Mouse (Mus musculus) mesoderm, embryonic 11.5 days (tissue): ENCODE data around the gene Dtd2.

Experiments
- DNase-seq: peaks from one replicate; pipeline ENCODE4 v3.0.0-alpha.2; 2012; ENCODE audit warnings: low read depth, low spot score

Dtd2 gene

DNA sequence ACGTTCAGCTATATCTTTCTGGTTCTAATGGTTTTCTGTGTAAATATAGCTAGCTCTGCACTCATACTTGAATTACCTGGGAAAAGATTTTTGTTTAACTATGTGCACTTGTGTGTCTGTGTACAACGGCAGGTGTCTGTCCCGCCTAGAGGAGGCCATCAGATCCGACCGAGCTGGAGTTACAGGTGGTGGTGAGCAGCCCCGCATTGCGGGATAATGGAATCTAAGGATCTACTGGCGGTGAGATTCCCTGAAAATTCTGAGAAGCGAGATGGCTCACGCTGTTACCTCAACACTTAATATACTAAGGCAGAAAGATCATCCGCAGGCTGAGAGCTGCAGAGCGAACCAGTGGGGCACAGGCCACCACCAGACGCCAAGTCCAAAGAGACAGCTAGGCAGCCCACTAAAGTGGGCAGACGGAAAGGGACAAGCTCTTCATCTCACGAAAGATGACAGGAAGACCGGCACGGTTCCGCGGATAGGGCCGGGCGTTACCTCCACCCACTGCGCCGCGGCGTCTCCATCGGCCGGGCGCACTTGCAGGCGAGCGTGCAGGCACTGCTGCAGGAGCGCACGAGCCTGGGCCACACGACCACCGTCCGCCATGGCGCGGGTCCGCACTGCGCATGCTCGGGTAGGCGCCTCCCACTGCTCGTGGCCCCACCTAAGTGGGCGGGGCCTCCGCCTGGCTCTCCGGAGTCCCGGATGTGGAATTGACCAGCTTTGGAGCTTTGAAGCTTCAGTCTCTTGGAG is at the start of gene Dtd2:
Gene Dtd2, minus strand, starts transcription at position 625 of the 756 bp plus-strand sequence.
- DNase-seq: peak; percentile 94

DNA sequence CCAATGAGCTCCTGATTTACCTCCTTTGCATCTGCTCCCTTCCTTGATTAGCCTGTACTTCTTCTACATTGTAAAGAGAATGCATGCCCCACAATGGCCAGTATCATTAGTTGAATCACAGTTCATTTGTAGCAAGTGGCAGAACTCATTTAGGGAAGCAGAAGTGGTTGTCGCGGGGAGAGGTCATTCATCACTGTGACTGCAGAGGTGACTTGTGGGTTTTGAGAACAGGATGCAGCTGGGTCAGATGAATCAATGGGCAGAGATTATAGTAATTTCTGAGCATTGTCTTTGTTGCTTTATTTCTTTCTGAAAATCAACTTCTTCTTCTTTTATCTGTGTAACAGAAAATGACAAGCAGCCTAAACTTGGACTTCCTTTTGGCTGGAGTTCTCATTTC is 43.0 kb upstream of the Dtd2 start:
- DNase-seq: no peak

DNA sequence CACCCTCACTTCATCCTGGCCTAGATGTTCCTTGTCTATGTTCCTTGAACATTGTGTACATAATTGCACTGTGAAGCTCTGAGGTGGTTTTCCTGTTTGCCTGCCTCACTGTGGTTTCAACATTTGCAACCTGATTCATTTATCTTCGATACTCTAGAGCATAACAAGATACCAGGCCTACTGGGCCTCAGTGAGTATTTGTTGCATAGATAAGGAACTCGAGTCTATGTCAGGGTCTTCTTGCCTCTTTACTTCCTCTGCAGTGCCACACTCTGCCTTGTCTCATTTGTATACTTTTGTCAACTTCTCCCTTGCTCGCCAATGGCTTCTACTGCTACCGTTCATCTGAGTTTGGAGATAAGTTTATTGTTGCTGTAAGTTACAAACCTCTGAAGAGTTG is 40.1 kb upstream of the Dtd2 start:
- DNase-seq: no peak

DNA sequence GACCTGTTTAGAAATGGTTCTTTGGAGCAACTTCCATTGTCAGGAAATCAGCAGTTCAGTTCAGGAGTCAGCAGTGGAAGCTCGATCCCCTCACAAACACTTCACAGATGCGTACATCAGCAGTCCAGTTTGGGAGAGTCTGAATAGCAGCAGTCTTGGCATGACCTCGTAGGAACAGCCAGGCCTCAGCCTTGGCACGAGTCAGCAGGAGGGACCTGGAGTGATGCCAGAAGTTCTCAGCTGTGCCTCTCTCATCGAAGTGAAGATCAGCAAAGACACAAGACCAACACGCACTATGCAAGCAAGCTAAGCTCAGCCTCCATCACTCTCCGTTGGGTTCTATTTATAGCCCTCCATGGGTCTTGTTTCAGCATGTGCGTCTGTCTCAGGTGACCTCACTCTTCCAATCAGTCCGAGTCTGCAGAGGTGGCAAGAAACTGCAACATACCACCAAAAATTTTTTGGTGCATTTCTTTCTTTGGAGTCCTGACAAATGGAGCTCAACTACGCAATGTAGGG is 36.6 kb upstream of the Dtd2 start:
- DNase-seq: no peak

DNA sequence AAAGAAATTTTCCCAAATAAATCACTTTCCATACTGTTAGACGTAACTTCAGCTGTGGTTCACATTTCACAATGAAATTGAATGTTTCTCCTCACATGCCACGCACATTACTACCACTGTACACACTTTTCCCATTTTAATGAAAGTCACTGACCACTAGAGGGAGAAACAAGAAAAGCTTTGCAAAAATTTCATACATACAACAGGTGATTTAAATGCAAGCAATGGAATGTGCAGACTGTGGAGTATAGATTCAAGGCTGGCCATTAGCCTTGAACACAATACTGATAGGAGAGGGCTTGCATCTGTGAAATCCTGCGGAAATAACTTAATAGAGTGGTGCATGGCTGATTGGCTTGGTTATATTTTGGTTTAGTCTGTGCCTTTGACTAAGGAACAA is 32.1 kb upstream of the Dtd2 start:
- DNase-seq: peak; percentile 56

DNA sequence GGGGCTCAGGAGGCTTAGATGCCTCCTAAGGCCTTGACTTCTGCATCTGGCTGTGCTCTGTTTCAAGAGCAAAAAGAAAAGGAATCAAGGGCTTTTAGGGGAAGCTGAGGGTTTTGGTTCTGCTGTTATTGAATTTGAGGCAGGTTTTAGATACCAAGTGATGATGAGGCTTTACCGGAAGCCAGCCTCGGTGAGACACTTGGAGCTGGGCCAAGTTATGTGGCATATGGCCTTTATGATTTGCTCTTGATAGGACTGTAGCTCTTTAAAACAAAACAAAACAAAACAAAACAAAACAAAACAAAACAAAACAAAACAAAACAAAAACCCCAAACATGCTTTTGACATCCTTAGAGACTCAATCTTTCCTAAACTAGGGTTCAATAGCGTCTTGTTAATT is 28.7 kb upstream of the Dtd2 start:
- DNase-seq: no peak

DNA sequence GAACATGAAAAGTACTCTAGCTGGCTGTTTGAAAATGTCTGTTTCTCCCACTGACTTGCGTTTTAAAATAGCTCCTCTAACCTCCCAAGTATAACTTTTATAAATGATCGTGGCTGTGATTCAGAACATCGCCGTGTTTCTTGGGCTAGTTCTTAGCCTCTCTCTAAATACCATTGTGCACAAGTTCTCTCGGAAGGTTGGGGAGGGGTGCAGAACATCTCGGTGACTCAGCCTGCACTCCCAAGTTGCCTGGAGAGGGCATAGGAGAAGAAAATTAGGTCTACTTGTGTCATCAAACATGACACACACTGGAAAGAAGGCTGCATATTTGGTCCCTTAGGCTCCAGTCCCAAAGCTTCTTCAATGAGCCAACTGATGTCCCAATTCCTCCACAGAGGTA is 26.0 kb upstream of the Dtd2 start:
- no peak for DNase-seq

DNA sequence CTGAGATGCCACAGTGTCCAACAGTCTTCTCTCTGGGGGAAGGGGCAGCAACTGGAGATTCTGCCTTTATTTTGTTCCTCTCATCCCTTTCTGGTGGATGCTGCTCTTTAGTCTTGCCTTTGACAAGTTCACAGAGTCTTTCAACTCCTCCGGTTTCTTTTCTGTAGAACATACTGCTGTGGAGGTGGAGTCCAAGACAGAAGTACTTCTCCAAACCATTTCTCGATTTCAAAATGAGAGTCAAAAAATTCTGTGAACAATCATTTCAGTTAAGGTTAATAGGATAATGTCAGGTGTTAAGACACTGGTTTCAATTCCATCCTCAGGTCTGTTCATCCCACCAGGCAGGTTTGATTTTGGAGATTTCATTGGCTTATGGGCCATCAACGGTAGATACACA is 21.7 kb upstream of the Dtd2 start, which contains the start of gene Gpr33:
Gene Gpr33, minus strand, starts transcription at position 101 of the 400 bp plus-strand sequence.
- no peak for DNase-seq

DNA sequence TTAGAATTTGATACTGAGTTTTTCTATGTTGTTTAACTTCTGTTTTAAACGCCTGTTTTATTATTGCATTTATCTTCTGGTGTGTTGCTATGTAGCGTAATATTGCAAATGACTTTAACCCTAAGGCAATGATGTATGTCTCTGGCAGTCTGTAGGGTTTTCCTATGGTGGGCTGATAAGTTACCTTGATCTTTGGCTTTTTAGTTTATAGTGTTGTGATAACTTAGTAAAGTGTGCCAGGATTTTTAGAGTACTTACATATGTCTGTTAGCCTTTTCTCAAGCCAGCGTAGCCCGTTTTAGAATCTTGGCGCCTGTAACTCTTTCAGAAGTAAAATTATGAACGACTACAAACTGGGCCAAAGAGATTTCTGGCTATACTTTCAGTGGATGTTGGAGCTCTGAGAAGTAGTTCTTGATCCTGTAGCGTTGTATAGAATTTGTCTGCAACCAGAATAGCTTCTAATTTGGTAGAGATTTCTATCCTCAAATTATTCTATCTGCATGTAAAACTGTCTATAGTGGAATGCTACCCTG is 8.3 kb upstream of the Dtd2 start:
- DNase-seq: no peak

DNA sequence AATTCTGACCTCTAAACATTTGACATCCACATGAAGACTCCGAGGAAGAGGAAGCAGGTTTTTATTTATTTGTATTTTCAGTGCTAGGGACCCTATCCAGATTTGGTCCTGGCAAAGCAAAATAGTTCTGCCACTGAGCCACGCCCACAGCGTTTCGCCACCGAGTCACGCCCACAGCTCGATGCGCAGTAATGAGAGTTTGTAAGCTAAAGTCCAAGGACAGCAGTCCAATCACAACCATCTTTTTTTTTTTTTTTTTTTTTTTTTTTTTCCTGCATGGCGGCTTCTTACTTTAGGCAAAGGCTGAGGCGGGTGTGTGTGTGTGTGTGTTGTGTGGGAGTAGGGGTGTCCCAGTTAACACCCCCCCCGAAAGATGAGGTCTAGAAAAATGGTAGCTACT is 7.7 kb upstream of the Dtd2 start:
- DNase-seq: no peak

DNA sequence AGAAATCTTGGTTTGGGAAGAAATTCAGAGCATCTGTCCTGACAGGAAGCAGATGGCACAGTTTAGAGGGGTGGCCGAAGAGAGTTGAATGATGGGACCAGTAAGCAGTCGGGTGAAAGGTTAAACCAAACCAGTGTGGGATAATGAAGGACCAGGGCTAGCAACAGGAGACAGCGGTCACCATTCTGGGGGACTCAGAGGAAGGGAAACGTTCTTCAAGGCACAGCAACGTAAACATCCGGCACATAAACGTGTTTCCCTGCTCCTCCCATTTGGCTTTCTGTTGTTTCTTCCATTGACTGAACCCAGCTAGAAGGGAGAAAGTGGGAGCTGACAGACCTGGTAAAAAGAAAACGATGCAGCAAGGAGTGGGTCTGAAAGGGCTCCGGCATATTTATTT is 7.0 kb upstream of the Dtd2 start:
- DNase-seq: no peak

DNA sequence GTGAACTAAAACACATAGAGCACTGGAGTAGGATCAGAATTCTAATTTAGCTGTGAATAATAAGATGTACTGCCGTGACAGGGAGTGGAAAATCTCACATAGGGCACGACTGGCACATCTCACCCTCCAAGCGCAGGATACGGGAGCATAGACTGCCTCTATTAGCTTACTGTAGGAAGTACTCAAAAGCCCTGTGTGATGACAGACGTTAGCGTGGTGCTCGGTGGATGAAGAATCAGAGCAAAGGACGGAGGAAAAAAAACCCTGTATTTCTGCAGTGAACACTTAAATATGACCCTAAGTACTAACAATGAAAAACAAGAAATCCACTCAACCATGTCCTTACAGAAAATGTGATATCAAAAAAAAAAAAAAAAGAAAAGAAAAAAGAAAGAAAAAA is 5.9 kb upstream of the Dtd2 start:
- DNase-seq: no peak

DNA sequence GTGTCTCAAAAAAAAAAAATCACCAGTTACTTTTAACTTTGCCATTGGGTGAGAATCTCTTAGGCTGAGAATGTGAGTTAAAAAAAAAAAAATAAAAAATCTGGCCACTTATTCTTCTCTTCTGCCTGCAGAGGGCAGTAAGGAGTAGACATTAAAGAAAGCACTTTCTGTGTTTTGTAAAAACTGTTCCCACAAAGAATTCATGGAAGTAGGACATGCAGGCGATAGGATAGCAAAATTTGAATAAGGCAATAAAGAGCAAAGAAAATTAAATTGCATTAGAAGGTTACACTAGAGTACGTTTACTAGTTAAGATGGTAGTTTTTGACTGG is 4.3 kb upstream of the Dtd2 start:
- DNase-seq: peak; percentile 65

DNA sequence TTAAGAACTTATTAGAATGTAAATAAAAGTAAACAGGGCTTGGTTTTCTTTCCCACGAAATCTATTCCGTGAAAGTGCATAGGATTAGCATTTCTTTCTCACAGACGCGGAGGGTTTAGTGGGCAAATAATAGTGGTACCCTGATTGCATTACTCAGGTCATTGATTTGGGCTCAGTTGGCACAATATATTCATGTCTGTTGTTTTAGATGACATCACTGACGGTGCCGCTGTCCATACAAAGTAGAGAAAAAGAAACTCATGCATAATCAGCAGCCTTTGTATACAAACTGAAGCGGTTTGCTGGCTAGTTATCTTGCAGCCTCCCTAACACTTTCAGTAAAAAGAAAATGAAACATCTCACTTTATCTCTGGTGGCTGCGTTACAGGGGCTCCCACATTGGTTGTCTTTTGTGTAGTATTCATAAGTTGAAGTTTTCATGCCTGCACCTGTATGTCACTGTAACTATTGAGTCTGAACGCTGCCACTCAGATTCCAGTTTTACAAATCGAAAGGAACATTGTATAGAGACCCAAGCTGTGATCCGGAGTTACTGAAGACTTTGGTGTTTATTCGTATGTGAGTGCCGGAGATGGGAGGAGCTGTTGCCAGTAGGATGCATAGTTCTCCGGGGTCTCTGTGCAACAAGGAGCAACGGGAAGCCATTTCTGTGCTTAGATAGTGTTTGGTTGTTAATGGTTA is 3.8 kb upstream of the Dtd2 start:
- no peak for DNase-seq

DNA sequence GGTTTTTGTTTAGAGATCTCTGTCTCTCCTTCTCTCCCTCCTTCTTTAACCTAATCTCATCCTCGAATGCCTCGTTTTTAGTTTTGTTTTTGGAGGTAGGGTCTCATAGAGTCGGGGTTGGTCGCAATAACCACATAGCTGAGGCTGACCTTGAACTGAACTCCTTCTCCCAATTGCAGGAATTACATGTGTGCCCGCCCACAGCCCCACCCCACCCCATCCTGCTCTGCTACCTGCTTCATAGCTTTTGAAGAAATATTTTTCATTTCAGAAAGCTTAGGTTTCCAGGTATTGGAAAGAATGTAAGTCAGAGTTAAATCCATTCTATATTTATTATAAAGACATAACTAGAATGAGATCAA is 313 bp upstream of the Dtd2 start:
- DNase-seq: no peak

DNA sequence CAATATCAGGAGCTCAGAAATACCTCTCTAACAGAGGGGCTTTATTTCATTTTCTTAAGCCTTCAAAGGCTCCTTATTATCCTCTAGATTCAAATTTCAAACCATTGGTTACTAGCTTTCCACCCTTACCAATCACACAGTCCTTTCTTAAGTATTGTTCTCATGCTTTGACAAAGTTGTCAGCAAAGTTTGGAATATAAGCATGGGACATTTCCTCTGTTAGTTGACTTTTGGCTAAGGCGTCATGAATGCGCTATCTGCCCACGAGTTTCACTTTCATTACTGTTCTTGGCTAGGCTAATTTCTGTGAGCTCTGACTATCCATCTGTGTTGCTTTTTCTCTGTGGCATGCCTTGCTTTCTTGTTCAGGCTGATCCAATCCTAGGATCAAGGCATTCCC is 3.6 kb downstream of the Dtd2 start:
- no peak for DNase-seq

DNA sequence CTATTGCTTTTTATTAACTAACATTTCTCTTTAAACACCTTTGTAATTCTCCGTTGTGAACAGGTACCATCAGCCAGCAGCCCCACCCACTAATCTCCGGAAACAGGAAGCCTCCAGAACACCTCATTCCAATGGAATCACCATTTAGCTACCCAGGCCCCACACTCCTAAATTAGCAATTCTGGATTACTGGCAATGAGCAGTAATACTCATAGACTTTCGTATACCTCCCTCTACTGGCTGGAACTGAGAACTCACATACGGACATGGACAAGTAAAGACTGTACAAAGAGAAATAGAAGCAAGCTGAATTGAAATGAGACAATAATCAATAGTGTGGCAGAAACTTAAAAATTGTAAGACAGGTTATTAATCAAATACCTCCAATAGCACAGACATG is 4.8 kb downstream of the Dtd2 start:
- DNase-seq: peak; percentile 63

DNA sequence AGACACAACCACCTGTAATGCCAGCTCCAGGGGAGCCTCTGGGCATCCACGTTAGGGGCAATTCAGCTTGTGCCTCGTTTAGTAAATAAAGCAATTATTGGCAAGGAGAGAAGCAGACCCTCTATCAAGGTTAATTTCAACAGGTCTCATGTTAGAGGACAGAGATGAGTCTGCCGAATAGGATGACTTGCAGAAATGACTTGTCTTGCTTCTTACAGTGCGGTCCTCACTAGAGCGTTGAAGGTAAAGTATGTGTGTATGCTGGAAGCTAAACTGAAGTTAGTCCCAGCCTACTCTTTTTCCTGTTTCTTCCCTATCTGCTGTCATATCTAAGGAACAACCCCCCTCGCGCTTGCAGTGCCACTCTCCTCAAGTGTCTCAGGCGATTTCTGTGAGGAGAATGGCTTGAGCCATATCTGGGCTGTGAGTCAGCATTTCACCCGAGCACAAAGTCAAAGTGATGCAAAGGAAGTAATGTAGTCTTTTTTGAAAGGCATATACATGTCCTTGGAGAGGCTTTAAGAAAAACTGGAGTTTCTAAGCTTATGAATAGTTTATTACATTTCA is 7.9 kb downstream of the Dtd2 start:
- no peak for DNase-seq

DNA sequence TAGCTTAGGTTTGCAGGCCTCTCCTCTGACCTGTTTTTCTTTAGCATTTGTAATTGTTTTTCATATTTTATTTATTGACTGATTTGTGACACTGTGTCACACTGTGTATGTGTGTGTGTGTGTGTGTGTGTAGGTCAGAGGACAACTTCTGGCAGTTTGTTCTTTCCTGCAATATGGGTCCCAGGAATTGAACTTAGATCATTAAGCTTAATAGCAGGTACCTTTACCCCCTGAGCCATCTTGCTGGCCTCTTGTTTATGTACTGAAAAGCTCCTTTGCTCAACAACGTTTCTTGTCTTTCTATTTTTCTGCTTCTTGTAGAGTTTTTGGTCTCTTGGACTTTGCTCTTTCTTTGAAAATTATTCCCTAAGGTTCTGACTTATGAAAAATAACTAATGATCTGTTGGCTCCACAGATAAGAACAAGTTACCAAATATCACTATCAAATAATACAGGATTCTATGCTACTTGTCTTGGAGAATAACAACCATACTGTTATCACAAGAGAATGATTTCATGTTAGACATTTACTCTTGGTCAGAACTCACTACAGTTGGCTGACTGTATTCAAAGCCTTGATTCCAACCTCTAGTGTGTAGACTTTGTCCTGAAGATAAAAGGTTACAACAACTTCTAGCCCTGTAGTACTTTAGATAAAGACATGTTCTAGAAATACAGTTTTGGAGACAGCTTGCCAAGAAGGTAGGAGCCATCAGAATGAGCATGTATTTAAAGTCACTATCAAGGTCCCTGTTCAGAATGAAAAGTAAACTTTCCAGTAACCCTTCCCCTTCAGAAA is 10.4 kb downstream of the Dtd2 start:
- no peak for DNase-seq

DNA sequence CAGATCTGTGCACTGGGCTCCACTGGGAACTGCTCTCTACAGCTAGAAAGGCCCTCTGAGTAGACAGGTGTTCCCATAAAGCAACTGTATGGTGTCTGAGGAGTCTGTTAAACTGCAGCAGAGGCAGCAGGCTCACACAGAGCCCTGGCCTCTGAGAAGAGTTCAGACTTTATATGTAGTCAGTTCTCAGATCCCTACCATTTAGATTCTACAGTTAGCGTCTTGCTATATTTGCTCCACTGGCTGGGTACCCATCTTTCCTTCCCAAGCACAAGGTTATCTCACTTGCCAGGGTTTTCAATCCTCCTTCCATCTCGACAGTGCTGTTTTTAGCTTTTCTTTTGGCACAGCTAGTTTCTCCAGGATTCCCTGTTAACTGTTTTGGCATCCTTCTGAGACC is 15.7 kb downstream of the Dtd2 start:
- DNase-seq: no peak

DNA sequence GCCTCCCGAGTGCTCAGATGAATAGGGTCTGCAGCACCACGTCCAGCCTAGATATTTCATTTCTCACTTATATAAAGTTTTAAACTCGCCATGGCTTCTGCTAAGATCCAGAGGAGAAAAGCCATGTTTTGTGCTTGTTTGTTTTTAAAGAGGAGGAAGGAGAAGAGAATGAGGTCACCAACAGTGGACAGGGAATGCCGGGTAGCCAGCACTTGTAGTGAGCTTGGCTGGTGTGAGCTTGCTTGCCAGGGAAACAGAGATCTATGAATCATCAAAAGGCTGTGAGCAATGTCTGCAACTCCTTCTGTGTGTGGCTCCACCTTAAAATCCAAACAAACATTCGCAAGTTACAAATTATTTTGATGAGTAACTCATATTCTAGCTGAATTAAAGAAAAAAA is 17.8 kb downstream of the Dtd2 start:
- DNase-seq: no peak

DNA sequence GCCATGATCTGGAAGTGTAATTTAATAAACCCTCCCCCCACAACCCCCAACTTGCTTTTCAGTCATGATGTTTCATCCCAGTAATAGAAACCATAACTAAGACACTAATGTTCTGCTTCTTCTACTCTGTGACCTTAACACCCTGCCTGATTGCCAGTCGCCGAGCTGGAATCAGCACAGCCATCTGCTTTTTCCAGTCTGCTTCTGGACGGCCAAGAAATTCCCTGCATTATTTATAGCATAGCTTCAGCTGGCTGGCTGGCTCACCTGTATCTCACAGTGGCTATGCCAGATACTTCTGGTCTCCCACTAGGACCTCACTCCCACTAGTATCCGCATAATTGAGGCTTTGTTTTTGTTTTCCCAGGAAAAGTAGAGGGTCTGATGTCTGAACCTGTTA is 20.5 kb downstream of the Dtd2 start:
- no peak for DNase-seq
